Mouse (Mus musculus) C2C12 (cell line): ENCODE data around the gene Bicra. TPM values are rescaled to one million over a fixed set of nuclear protein-coding genes. Genes with fewer than 3 reads are reported as not detected.

Experiments used
- H3K27me3 ChIP-seq: one replicate; pipeline ENCODE4 v1.6.1; 2011; ENCODE audit not compliant: control insufficient read depth, insufficient read depth, insufficient read length
- H3K36me3 ChIP-seq: one replicate; pipeline ENCODE4 v1.6.1; 2011; ENCODE audit not compliant: control insufficient read depth, insufficient read depth
- H3K4me3 ChIP-seq: one replicate; pipeline ENCODE4 v1.5.1; 2011; ENCODE audit warnings: mild to moderate bottlenecking, control low read depth; ENCODE audit not compliant: poor library complexity, insufficient read depth, severe bottlenecking
- H3K79me2 ChIP-seq: one replicate; pipeline ENCODE4 v1.6.1; 2011; ENCODE audit not compliant: control insufficient read depth, insufficient read depth
- H3K79me3 ChIP-seq: one replicate; pipeline ENCODE4 v1.6.1; 2011; ENCODE audit warnings: low read depth, control low read depth
- H3ac ChIP-seq: one replicate; pipeline ENCODE3; 2011; ENCODE audit warnings: low read depth; ENCODE audit not compliant: control insufficient read depth, insufficient read length
- CEBPB ChIP-seq: IDR thresholded peaks from one replicate; pipeline ENCODE4 v1.6.1; 2011; ENCODE audit warnings: low read depth, mild to moderate bottlenecking, control low read depth, moderate library complexity
- CTCF ChIP-seq: IDR thresholded peaks from one replicate; pipeline ENCODE4 v1.5.1; 2011; ENCODE audit not compliant: control insufficient read depth, insufficient read depth, insufficient read length
- FOSL1 ChIP-seq: IDR thresholded peaks from one replicate; pipeline ENCODE4 v1.8.0; 2011; ENCODE audit warnings: mild to moderate bottlenecking, low read length; ENCODE audit not compliant: poor library complexity, insufficient read depth, severe bottlenecking
- MAX ChIP-seq: IDR thresholded peaks from one replicate; pipeline ENCODE4 v1.6.1; 2011; ENCODE audit warnings: mild to moderate bottlenecking, control low read depth
- MYOD1 ChIP-seq: IDR thresholded peaks from one replicate; pipeline ENCODE4 v1.6.1; 2011; ENCODE audit warnings: low read depth; ENCODE audit not compliant: control insufficient read depth, insufficient read length
- MYOG ChIP-seq: IDR thresholded peaks from one replicate; pipeline ENCODE4 v1.6.1; 2011; ENCODE audit not compliant: control insufficient read depth, insufficient read length; ENCODE audit errors: extremely low read depth
- USF1 ChIP-seq: IDR thresholded peaks from one replicate; pipeline ENCODE4 v1.6.1; 2011; ENCODE audit warnings: low read depth, mild to moderate bottlenecking, control low read depth, moderate library complexity
- polyA plus RNA-seq: library from polyadenylated mRNA; unstranded; fragments of >200 nt; fragmentation: generic; extraction: Trizol; gene quantifications from one replicate; pipeline ENCODE4 v1.2.1, GENCODE M21; 2012; ENCODE audit warnings: missing spikeins

Gene Bicra
- polyA plus RNA-seq, 1 experiment, result 4.3 TPM

DNA sequence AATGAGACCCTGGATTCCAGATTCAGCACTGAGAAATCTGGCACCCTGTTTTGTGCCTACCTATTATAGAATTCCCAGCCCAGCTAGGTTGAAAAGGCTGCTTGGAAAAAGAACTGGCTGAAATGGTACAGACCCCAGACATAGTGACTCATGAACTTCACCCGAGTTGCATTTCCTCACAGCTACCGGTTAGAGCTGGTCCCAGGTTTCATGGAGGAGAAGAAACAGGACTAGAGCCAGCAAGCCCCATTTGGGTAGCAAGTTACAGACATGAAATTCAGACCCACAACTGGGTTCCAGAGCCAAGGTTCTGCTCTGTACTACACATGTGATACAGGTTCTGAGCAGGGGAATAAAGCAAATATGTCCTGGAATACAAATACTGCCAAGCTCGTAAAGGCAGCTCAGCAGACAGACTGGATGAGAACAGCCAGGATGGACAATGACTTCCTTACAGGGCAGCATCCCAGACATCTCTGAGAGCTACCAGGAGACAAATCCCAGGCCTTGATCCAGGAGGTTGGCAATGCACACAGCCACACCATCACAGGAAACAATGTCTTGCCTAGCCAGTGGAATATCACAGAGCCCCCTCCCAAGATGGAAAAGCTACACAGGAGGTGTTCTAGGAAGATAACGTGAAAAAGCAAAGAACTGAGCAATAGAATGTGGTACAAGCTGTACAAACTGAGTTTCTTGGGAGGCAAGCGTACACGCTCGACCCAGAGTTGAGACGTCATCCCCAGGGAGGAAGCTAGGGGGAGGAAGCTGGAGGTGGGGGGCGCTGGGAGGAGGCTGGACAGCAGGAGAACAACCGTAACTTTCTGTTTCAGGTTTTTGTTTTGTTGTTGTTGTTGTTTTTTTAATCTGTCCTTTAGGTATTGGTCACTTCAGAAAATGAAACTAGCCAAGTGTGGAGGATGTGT is 4.6 kb downstream of the Bicra start:
- H3K4me3 ChIP-seq, result no peak overlapping the region
- peaks cover 79% of the 10 kb centered on the region for H3K79me3 ChIP-seq
- H3K79me2 ChIP-seq, result peaks cover 97% of the 10 kb centered on the region
- no peaks in the 10 kb centered on the region for H3K36me3 ChIP-seq
- no peak overlapping the region for H3ac ChIP-seq
- no peak for TF ChIP-seq MAX
- TF ChIP-seq MYOG, result no peak
- no peak for TF ChIP-seq CEBPB
- TF ChIP-seq MYOD1, result no peak
- TF ChIP-seq USF1, result no peak
- no peak for TF ChIP-seq CTCF
- TF ChIP-seq FOSL1, result no peak
- H3K27me3 ChIP-seq, result no peaks in the 10 kb centered on the region

DNA sequence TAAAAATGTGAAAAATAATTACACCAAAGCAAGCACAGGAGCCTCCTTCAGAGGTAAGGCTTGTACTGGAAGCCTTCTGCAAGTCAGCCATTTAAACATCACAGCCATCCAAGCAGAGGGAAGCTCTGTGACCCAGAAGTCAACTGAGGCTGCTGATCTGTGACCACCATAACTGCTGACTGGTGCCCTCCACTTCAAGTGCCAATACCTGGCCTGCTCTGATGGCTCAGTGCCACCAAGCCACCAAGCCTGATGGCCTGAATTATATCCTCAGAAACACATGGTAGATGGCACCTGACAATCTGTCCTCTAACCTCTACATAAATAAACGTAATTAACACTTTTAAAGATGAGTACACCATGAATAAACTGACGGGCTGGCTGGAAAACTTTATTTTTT is 6.5 kb downstream of the Bicra start:
- H3ac ChIP-seq, result no peak overlapping the region
- TF ChIP-seq CEBPB, result no peak
- TF ChIP-seq MYOD1, result no peak
- TF ChIP-seq CTCF, result no peak
- TF ChIP-seq MAX, result no peak
- no peak for TF ChIP-seq MYOG
- no peak for TF ChIP-seq FOSL1
- TF ChIP-seq USF1, result no peak
- H3K79me2 ChIP-seq, result peaks cover 100% of the 10 kb centered on the region
- H3K27me3 ChIP-seq, result no peaks in the 10 kb centered on the region
- H3K4me3 ChIP-seq, result no peak overlapping the region
- peaks cover 85% of the 10 kb centered on the region for H3K79me3 ChIP-seq
- no peaks in the 10 kb centered on the region for H3K36me3 ChIP-seq

DNA sequence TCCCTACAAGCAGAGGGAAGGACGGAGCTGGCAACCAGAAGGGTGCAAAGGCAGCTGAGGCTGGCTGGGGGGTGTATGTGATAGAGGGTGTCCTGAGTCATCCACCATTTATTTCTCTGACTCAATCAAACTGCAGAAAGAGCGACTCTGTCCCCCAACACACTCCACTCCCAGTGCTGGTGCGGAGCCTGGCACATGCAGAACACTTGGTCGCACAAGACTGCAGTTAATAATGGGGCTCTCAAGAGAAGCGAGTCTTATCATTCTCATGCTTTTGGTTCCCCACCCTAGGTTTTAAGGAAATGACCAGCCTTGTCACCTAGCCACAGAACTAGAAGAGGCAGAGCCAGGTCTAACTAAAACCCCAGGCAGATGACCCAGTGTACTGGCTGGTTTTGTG is 8.4 kb downstream of the Bicra start:
- Histone ChIP-seq H3K36me3 (no peaks in the 10 kb centered on the region), H3K4me3 (no peak overlapping the region), H3K27me3 (no peaks in the 10 kb centered on the region), H3K79me3 (peaks cover 71% of the 10 kb centered on the region), H3K79me2 (peaks cover 100% of the 10 kb centered on the region), H3ac (no peak overlapping the region)
- TF ChIP-seq USF1 (no peak), MAX (no peak), CEBPB (no peak), MYOG (no peak), CTCF (no peak), MYOD1 (no peak), FOSL1 (no peak)

DNA sequence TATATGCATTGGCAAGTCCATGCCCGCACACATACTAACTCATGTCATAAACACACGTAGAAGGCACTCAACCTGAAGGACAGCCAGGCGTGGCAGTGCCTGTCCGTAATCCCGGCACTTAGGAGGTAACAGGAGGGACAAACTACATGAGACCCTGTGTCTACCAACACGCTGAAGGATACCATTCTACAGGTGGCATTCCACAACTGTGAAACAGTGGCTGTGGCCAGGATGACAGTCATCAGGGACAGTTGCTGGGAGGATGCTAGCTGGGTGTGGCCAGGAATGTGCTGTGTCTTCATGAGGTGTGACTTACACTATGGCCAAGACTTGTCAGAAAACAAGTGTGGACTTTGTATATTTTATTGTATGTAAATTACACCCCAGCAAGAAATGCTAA is 10.7 kb downstream of the Bicra start:
- Histone ChIP-seq H3K27me3 (no peaks in the 10 kb centered on the region), H3K36me3 (no peaks in the 10 kb centered on the region), H3ac (no peak overlapping the region), H3K79me2 (peaks cover 99% of the 10 kb centered on the region), H3K4me3 (no peak overlapping the region), H3K79me3 (peaks cover 68% of the 10 kb centered on the region)
- no peak for TF ChIP-seq CEBPB
- no peak for TF ChIP-seq MAX
- no peak for TF ChIP-seq FOSL1
- no peak for TF ChIP-seq CTCF
- TF ChIP-seq USF1, result no peak
- TF ChIP-seq MYOG, result no peak
- no peak for TF ChIP-seq MYOD1

DNA sequence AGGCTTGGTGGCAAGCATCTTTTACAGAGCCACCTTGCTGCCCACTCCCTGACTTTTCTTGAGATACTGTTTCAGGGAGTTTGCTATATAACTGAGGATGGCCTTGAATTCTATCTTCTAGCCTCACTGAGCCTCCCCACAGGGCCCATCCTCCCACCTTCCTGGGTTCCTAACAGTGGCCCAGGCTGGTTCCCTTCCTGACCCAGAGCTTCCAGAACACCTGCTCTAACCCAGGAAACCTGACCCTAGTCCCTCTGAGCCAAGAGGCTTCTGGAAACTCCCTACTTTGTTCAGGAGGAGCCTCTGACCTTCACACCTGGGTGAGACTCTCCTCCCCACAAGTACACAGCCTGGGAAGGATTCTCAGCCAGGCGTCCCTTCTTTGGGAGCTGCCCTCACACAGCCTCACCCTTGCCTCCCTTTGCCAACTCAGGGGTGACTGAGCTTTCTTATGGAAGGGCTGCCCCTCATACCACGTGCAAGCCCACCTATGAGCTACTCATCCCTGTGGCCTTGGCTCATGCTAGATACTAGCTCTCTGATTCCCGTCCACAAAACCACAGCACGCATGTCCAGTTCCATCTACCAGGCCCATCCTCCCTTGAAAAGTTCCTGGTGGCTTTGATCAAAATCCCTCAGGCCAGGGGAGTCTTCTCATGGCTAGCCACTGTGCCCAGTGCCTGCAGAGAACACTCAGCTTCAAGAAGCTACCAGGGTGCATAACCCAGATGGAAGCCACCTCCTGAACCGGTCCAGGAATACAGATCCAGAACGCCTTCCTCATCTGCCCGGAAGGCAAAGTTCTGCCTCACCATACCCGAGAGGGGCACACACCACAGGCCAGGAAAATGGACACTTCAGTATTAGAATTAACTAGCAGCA is 13.9 kb downstream of the Bicra start:
- Histone ChIP-seq H3K79me2 (peaks cover 98% of the 10 kb centered on the region), H3K27me3 (no peaks in the 10 kb centered on the region), H3K79me3 (peaks cover 54% of the 10 kb centered on the region), H3ac (no peak overlapping the region), H3K36me3 (no peaks in the 10 kb centered on the region), H3K4me3 (no peak overlapping the region)
- no peak for TF ChIP-seq USF1
- TF ChIP-seq MAX, result no peak
- TF ChIP-seq CEBPB, result no peak
- no peak for TF ChIP-seq FOSL1
- TF ChIP-seq MYOG, result no peak
- no peak for TF ChIP-seq MYOD1
- TF ChIP-seq CTCF, result no peak
